Mouse (Mus musculus) heart, postnatal 0 days (tissue): ENCODE results near the gene Ppt1. TPM values are rescaled to one million over a fixed set of nuclear protein-coding genes. Genes with fewer than 3 reads are reported as not detected.

ENCODE experiments used
- ATAC-seq: fragments of 200-750 bp; cut with Nextera tagmentation; 2 replicates; pipeline ENCODE4 v1.8.0; 2017; ENCODE audit warnings: low read depth, moderate number of reproducible peaks, moderate library complexity; ENCODE audit not compliant: insufficient read depth
- DNase-seq: peaks from one replicate; pipeline ENCODE4 v3.0.0-alpha.2; 2016; ENCODE audit warnings: low spot score
- H3K27ac ChIP-seq: fragments of 300-500 bp; sonication (generic); 2 replicates; pipeline ENCODE4 v1.5.1; 2014; ENCODE audit warnings: low read depth, mild to moderate bottlenecking
- H3K27me3 ChIP-seq: fragments of 300-500 bp; sonication (generic); 2 replicates; pipeline ENCODE4 v1.6.1; 2014; ENCODE audit warnings: low read length, mixed read lengths; ENCODE audit not compliant: control insufficient read depth, insufficient read depth
- H3K36me3 ChIP-seq: fragments of 300-500 bp; sonication (generic); replicated peaks from 2 replicates; pipeline ENCODE4 v1.6.1; 2014; ENCODE audit warnings: low read length, mixed read lengths; ENCODE audit not compliant: control insufficient read depth, insufficient read depth
- H3K4me1 ChIP-seq: fragments of 300-500 bp; sonication (generic); 2 replicates; pipeline ENCODE4 v1.6.1; 2014; ENCODE audit warnings: antibody characterized with exemption; ENCODE audit not compliant: control insufficient read depth, insufficient read depth
- H3K4me2 ChIP-seq: fragments of 300-500 bp; sonication (generic); 2 replicates; pipeline ENCODE4 v1.6.1; 2014; ENCODE audit warnings: low read depth, mild to moderate bottlenecking, low read length, moderate library complexity
- H3K4me3 ChIP-seq: fragments of 300-500 bp; sonication (generic); 2 replicates; pipeline ENCODE4 v1.5.1; 2014; ENCODE audit warnings: low read depth, low read length
- H3K9ac ChIP-seq: fragments of 300-500 bp; sonication (generic); replicated peaks from 2 replicates; pipeline ENCODE4 v1.6.1; 2014; ENCODE audit warnings: low read depth, low read length, mixed read lengths
- H3K9me3 ChIP-seq: fragments of 300-500 bp; sonication (generic); replicated peaks from 2 replicates; pipeline ENCODE4 v1.6.1; 2016; ENCODE audit warnings: low read length; ENCODE audit not compliant: control insufficient read depth
- CTCF ChIP-seq: IDR thresholded peaks from 2 replicates; pipeline ENCODE4 v1.5.1; 2016; ENCODE audit warnings: antibody characterized with exemption, control low read depth, low read depth
- EP300 ChIP-seq: IDR thresholded peaks from 2 replicates; pipeline ENCODE4 v1.6.1; 2016; ENCODE audit warnings: antibody characterized with exemption, low read depth
- WGBS: fragments of 180-500 bp; shearing (Covaris S2); extraction: QIAGEN DNeasy Blood & Tissue Kit; methylation state at CpG from one replicate; pipeline ENCODE4 v1.1.7; 2014; 5-methylcytosine and 5-hydroxymethylcytosine counted together
- polyA plus RNA-seq: library from polyadenylated mRNA; unstranded; fragments of >200 nt; fragmentation: Nextera tagmentation; extraction: Ambion mirVana; gene quantifications from 2 replicates; pipeline ENCODE4 v1.2.1, GENCODE M21; 2015
- total RNA-seq: library from RNA; depleted of rRNA; stranded (reverse); fragments of >200 nt; gene quantifications from 2 replicates; pipeline ENCODE4 v1.2.3, GENCODE M21; 2014; ENCODE audit warnings: low replicate concordance

Gene Ppt1
- total and polyA plus RNA-seq, 2 experiments from 2014 or later = 37.8 to 45.2 TPM

- Histone ChIP-seq H3K4me2 (no peak overlapping the region), H3K9me3 (no peaks in the 10 kb centered on the region), H3K4me3 (no peak overlapping the region), H3K4me1 (peaks cover 46% of the 10 kb centered on the region), H3K27me3 (no peaks in the 10 kb centered on the region), H3K27ac (0 out of 2 replicates have a peak overlapping the region, but pooled peaks have one; percentile 16), H3K36me3 (no peaks in the 10 kb centered on the region), H3K9ac (no peak overlapping the region)
- ATAC-seq = no peak
- WGBS = 57% methylated on average over 3 of the region's 3 CpGs
- no peak for TF ChIP-seq EP300
- no peak for TF ChIP-seq CTCF
- no peak for DNase-seq
Measured at GRCm38 (mm10) chr4:122882544-122882943, 46.5 kb downstream of the Ppt1 start.

- no peaks in the 10 kb centered on the region for H3K9me3 ChIP-seq
- peak overlapping the region; percentile 96; the same call in 1 of the 2 replicates for H3K4me3 ChIP-seq
- H3K4me2 ChIP-seq = peak overlapping the region; percentile 83
- WGBS = 76% methylated on average over 3 of the region's 3 CpGs
- H3K4me1 ChIP-seq = peaks cover 43% of the 10 kb centered on the region
- H3K27ac ChIP-seq = peak overlapping the region; percentile 99; the same call in 1 of the 2 replicates
- H3K36me3 ChIP-seq = no peaks in the 10 kb centered on the region
- no peak for TF ChIP-seq CTCF
- no peak for TF ChIP-seq EP300
- ATAC-seq (no peak), DNase-seq (no peak)
- H3K9ac ChIP-seq = no peak overlapping the region
- H3K27me3 ChIP-seq = no peaks in the 10 kb centered on the region
Measured at GRCm38 (mm10) chr4:122883294-122883693, 47.3 kb downstream of the Ppt1 start.

GRCm38 (mm10) chr4:122884051-122884450 lies 48.0 kb downstream of the Ppt1 start:
- Histone ChIP-seq H3K27me3 (no peaks in the 10 kb centered on the region), H3K9me3 (no peaks in the 10 kb centered on the region), H3K4me3 (peak overlapping the region; percentile 96), H3K4me1 (peaks cover 37% of the 10 kb centered on the region), H3K27ac (peak overlapping the region; percentile 99), H3K9ac (no peak overlapping the region; the same call in 1 of the 2 replicates), H3K36me3 (no peaks in the 10 kb centered on the region), H3K4me2 (peak overlapping the region; percentile 83)
- no peak for DNase-seq
- TF ChIP-seq CTCF (no peak), EP300 (no peak)
- WGBS = 23% methylated on average over 2 of the region's 2 CpGs
- no peak for ATAC-seq

GRCm38 (mm10) chr4:122884481-122885340 lies 48.7 kb downstream of the Ppt1 start:
- peak overlapping the region; percentile 80 for H3K9ac ChIP-seq
- H3K4me2 ChIP-seq = peak overlapping the region; percentile 83
- TF ChIP-seq CTCF (no peak), EP300 (no peak)
- H3K4me3 ChIP-seq = peak overlapping the region; percentile 96
- 10% methylated on average over 12 of the region's 12 CpGs for WGBS
- ATAC-seq = no peak
- H3K9me3 ChIP-seq = no peaks in the 10 kb centered on the region
- no peak for DNase-seq
- peak overlapping the region; percentile 99 for H3K27ac ChIP-seq
- H3K36me3 ChIP-seq = no peaks in the 10 kb centered on the region
- peaks cover 37% of the 10 kb centered on the region for H3K4me1 ChIP-seq
- no peaks in the 10 kb centered on the region for H3K27me3 ChIP-seq

GRCm38 (mm10) chr4:122885768-122886578 lies 49.9 kb downstream of the Ppt1 start, which contains the start of gene Cap1:
Gene Cap1, minus strand, starts transcription at chr4:122886056.
- Histone ChIP-seq H3K27me3 (no peaks in the 10 kb centered on the region), H3K36me3 (no peaks in the 10 kb centered on the region), H3K9ac (peak within 1 kb of the TSS; percentile 80), H3K9me3 (no peaks in the 10 kb centered on the region), H3K4me1 (peaks cover 36% of the 10 kb centered on the region), H3K4me2 (peak within 1 kb of the TSS; percentile 83), H3K4me3 (peak within 1 kb of the TSS; percentile 96), H3K27ac (peak within 1 kb of the TSS; percentile 99)
- 0 out of 2 replicates have a peak, but pooled peaks have one; percentile 58 for TF ChIP-seq EP300
- TF ChIP-seq CTCF = no peak
- peak; percentile 93 for ATAC-seq
- WGBS = under 1% methylated on average over 49 of the region's 49 CpGs
- DNase-seq = peak; percentile 99
